Mouse (Mus musculus): ENCODE data around the gene Itgbl1.

Itgbl1 gene

DNA sequence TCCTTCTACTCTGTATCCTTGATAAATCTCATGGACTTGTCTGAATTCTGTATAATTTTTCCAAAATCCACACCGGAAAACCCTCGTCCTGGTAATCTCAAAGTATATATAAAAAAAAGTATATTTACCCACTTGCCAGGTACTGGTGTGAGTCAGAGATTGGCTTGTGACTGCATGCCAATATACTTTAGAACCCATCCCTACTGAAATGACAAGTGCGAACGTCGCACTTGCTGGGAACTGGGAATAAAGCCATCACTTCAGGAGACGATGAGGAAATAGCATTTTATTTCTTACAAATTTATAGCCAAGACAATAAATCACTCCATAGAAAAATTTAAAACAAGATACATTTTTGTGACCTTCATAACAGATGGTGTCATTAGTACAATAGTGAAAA is 308.2 kb downstream of the Itgbl1 start:
- no peak for DNase-seq (ENCODE audit: low spot score in 2 of 2)

DNA sequence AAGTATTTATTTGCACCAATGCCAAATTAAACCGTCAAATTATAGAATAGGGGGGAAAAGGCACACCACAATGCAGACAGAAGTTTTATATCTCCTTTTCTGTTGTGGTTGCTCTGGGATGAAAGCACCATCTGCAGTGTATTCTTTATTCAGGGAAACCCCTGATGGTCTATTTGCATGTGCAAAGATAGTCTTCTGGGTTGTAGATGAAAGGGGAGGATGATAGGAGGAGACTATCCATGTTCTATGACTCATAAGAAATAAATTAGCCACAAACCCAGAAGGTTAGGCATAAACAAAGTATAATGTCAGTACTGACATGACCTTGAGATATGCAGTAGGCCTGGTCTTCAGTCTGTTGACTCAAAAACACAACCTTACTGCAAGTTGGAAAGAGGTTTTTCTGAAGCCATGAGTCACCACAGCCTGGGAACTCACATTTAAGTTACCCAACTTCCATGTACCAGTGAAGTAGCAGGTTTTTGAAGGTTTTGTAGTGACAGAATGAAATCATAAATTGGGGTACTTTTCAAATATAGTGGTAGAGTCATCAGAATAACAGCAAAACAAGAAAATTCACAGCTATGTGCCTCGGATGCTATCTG is 330.9 kb downstream of the Itgbl1 start:
- DNase-seq (ENCODE audit: low spot score in 2 of 2) = no peak

Data from right cerebral cortex, postnatal 36 days (tissue).